Mouse (Mus musculus) E14TG2a.4 (cell line): ENCODE results near the gene Rhbdl2.

Experiments
- CTCF ChIP-seq: conservative IDR thresholded peaks from 2 replicates; pipeline ENCODE4 v1.5.1; 2014; ENCODE audit warnings: low read length
- NANOG ChIP-seq: IDR thresholded peaks from 2 replicates; pipeline ENCODE4 v1.6.1; 2014; ENCODE audit warnings: borderline replicate concordance, low read length, mixed read lengths
- POU5F1 ChIP-seq: IDR thresholded peaks from 2 replicates; pipeline ENCODE4 v1.6.1; 2014; ENCODE audit warnings: low read length, borderline replicate concordance

DNA sequence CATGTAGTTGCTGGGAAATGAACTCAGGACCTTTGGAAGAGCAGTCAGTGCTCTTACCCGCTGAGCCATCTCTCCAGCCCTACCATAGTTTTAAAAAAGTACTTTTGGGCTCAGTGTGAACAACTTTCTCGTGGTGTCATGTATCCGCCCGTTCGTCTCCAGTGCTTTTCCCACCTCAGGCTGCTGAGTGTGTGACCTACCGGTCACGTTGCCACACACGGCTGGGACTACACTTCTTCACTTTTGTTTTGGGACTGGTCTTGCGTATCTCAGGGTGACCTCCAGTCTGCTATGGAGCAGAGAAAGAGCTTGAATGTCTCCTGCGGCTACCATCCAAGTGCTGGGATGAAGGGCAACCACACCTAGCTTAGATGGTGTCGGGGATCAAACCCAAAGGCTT is 20.6 kb downstream of the Rhbdl2 start:
- no peak for TF ChIP-seq CTCF
- TF ChIP-seq POU5F1, result no peak
- no peak for TF ChIP-seq NANOG
